ENCODE assay signal across 13 mouse cellular contexts in the genomic region with DNA sequence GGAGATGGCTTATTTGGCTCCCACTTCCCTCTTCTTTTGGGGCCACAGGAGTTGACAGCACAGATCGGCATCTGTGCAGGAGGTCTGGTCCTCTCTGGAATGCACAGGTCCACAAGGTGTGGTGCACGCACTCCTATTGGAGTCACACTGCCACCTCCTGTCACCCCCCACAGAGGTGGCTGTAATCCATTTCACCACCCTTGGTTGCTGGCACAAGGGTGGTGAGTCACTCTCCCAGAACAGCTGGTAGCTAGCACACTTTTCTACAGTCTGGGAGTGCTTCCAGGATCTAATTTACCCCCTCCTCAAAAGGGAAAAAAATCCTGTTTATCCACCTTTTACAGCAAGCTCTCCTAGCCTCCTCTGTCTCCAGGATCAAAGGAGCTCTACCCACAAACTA.
DNase-seq lines count a peak whose midpoint lies in the region; ATAC-seq and TF ChIP-seq lines count a peak whose summit lies in the region.
"Had no signal": no experiment of that assay in that cellular context is flagged by ENCODE, and none has a peak within 500 bp of the region (broad histone marks: within the 10 kb centered on the region; RNA-seq: fewer than 3 reads in every experiment).

No protein-coding gene starts in this region.

- H3K4me1 ChIP-seq in kidney, embryonic 16.5 days (ENCODE audit: insufficient read depth, low read length): peaks cover 34% of the 10 kb centered on the region

- no peak overlapping the region for H3K4me3 ChIP-seq in left cerebral cortex, adult 2 months
- no peak overlapping the region for H3K4me3 ChIP-seq in kidney, embryonic 16.5 days (ENCODE audit: low read length)
- H3K4me3 ChIP-seq: embryonic facial prominence, embryonic 12.5 days; hindbrain, embryonic 10.5 days; neural tube, embryonic 15.5 days had no signal

- no peak for TF ChIP-seq CTCF in left cerebral cortex, adult 2 months (IDR thresholded peaks at IDR 0.05)

- intact Hi-C loops in left cerebral cortex, adult 2 months (cut with DNase I): loop anchor here (2.0 to 5.0 kb wide), 2 partner anchors 59 to 194 kb away; no protein-coding TSS in a partner anchor
- intact Hi-C loops in left cerebral cortex, postnatal 10 days (cut with DNase I): loop anchor here (10.0 kb wide), 1 partner anchor 356 kb away; no protein-coding TSS in a partner anchor

- no peak for ATAC-seq in kidney, embryonic 16.5 days (ENCODE audit: low FRiP score, low TSS enrichment)

- H3K9ac ChIP-seq in kidney, embryonic 16.5 days (replicated peaks; ENCODE audit: low read length): no peak overlapping the region
- H3K9ac ChIP-seq: embryonic facial prominence, embryonic 12.5 days; liver, embryonic 14.5 days; neural tube, embryonic 15.5 days had no signal

- H3K27me3 ChIP-seq in kidney, embryonic 16.5 days (ENCODE audit: insufficient read depth, low read length): no peaks in the 10 kb centered on the region
- H3K27me3 ChIP-seq: embryonic facial prominence, embryonic 12.5 days; neural tube, embryonic 15.5 days had no signal

- H3K36me3 ChIP-seq in kidney, embryonic 16.5 days (ENCODE audit: insufficient read depth, low read length): no peaks in the 10 kb centered on the region
- H3K36me3 ChIP-seq: embryonic facial prominence, embryonic 12.5 days; hindbrain, embryonic 10.5 days; neural tube, embryonic 15.5 days had no signal

- H3K9me3 ChIP-seq in kidney, embryonic 16.5 days (ENCODE audit: low read length): no peaks in the 10 kb centered on the region
- H3K9me3 ChIP-seq: embryonic facial prominence, embryonic 12.5 days; hindbrain, embryonic 10.5 days; neural tube, embryonic 15.5 days had no signal

- peak; percentile 58 to 74 for DNase-seq in adrenal gland, adult (ENCODE audit: inconsistent age in 2 of 2, low spot score in 1 of 2)
- no peak for DNase-seq in adrenal gland, postnatal 10 days
- DNase-seq in left cerebral cortex, adult 2 months (ENCODE audit: extremely low spot score in 1 of 2, low spot score in 2 of 2): peak; percentile 23 to 52
- no peak for DNase-seq in left cerebral cortex, postnatal 10 days (ENCODE audit: extremely low spot score in 1 of 2, low spot score in 2 of 2)
- peak; percentile 49 for DNase-seq in adipocyte (ENCODE audit: low spot score)
- no peak for DNase-seq in spleen, postnatal 36 days (ENCODE audit: low spot score in 2 of 2)
- no peak for DNase-seq in gastrocnemius, postnatal 4 days (ENCODE audit: low spot score in 2 of 2)
- DNase-seq: cerebellum, adult 11-12 months had no signal

- WGBS in kidney, embryonic 16.5 days: 72% methylated on average over 2 of the region's 2 CpGs

- H3K27ac ChIP-seq in left cerebral cortex, adult 2 months: no peak overlapping the region
- 0 out of 2 replicates have a peak overlapping the region, but pooled peaks have one; percentile 3 for H3K27ac ChIP-seq in kidney, embryonic 16.5 days (ENCODE audit: low read length)
- H3K27ac ChIP-seq: embryonic facial prominence, embryonic 12.5 days; hindbrain, embryonic 10.5 days; liver, embryonic 14.5 days; neural tube, embryonic 15.5 days had no signal

- H3K4me2 ChIP-seq in kidney, embryonic 16.5 days (replicated peaks; ENCODE audit: low read depth, low read length): no peak overlapping the region
- H3K4me2 ChIP-seq: embryonic facial prominence, embryonic 12.5 days; neural tube, embryonic 15.5 days had no signal

Comparison
In these comparisons a context has a peak if more than half of its experiments do, and no peak if none do; other contexts are left out.
1. DNase-seq: peak in adrenal gland, adult (2 of 2), left cerebral cortex, adult 2 months (2 of 2) and adipocyte (single experiment); none in adrenal gland, postnatal 10 days (single experiment), left cerebral cortex, postnatal 10 days (0 of 2), spleen, postnatal 36 days (0 of 2) and gastrocnemius, postnatal 4 days (0 of 2).